Mouse (Mus musculus): ENCODE measurements around the gene Fggy. TPM values are rescaled to one million over a fixed set of nuclear protein-coding genes. Genes with fewer than 3 reads are reported as not detected.

The Fggy gene
- total and polyA plus RNA-seq, 2 experiments from 2014 or later, result 2.7 to 3.9 TPM

- 19% methylated on average over 4 of the region's 4 CpGs for WGBS
- no peak overlapping the region for H3K27ac ChIP-seq (ENCODE audit: low read depth)
- no peak for DNase-seq (ENCODE audit: low spot score)
These were observed 127.3 kb downstream of the Fggy start for GRCm38 (mm10) chr4:95684522-95685080.

GRCm38 (mm10) chr4:95686775-95687174, 129.5 kb downstream of the Fggy start:
- H3K4me1 ChIP-seq (ENCODE audit: control insufficient read depth, insufficient read depth), result no peaks in the 10 kb centered on the region
- H3K4me3 ChIP-seq (ENCODE audit: low read depth, low read length), result no peak overlapping the region
- no peak overlapping the region for H3K27ac ChIP-seq (ENCODE audit: low read depth)
- no peak for TF ChIP-seq CTCF (IDR thresholded peaks at IDR 0.05; ENCODE audit: low read depth)
- no peak for TF ChIP-seq EP300 (IDR thresholded peaks at IDR 0.05; ENCODE audit: low read depth)
- H3K9me3 ChIP-seq (replicated peaks; ENCODE audit: control insufficient read depth, low read length), result no peaks in the 10 kb centered on the region
- 89% methylated on average over 2 of the region's 2 CpGs for WGBS
- no peak for ATAC-seq (ENCODE audit: insufficient read depth, low read depth)
- no peak overlapping the region for H3K9ac ChIP-seq (replicated peaks; ENCODE audit: low read depth, low read length)
- no peaks in the 10 kb centered on the region for H3K27me3 ChIP-seq (ENCODE audit: control insufficient read depth, insufficient read depth, low read length)
- no peak for DNase-seq (ENCODE audit: low spot score)
- no peak overlapping the region for H3K4me2 ChIP-seq (ENCODE audit: low read depth, low read length)
- H3K36me3 ChIP-seq (replicated peaks; ENCODE audit: control insufficient read depth, insufficient read depth, low read length), result no peaks in the 10 kb centered on the region

More at GRCm38 (mm10) chr4:95684522-95685080, 127.3 kb downstream of the Fggy start:
- Histone ChIP-seq H3K4me3 (ENCODE audit: low read depth, low read length) (no peak overlapping the region), H3K36me3 (replicated peaks; ENCODE audit: control insufficient read depth, insufficient read depth, low read length) (no peaks in the 10 kb centered on the region), H3K4me1 (ENCODE audit: control insufficient read depth, insufficient read depth) (no peaks in the 10 kb centered on the region), H3K4me2 (ENCODE audit: low read depth, low read length) (no peak overlapping the region), H3K9me3 (replicated peaks; ENCODE audit: control insufficient read depth, low read length) (no peaks in the 10 kb centered on the region), H3K9ac (replicated peaks; ENCODE audit: low read depth, low read length) (no peak overlapping the region), H3K27me3 (ENCODE audit: control insufficient read depth, insufficient read depth, low read length) (no peaks in the 10 kb centered on the region)
- ATAC-seq (ENCODE audit: insufficient read depth, low read depth), result no peak; the same call in 1 of the 2 replicates
- TF ChIP-seq CTCF (IDR thresholded peaks at IDR 0.05; ENCODE audit: low read depth) (no peak), EP300 (IDR thresholded peaks at IDR 0.05; ENCODE audit: low read depth) (no peak)

- TF ChIP-seq CTCF (IDR thresholded peaks at IDR 0.05; ENCODE audit: low read depth) (no peak), EP300 (IDR thresholded peaks at IDR 0.05; ENCODE audit: low read depth) (no peak)
- Histone ChIP-seq H3K27me3 (ENCODE audit: control insufficient read depth, insufficient read depth, low read length) (no peaks in the 10 kb centered on the region), H3K36me3 (replicated peaks; ENCODE audit: control insufficient read depth, insufficient read depth, low read length) (no peaks in the 10 kb centered on the region), H3K9ac (replicated peaks; ENCODE audit: low read depth, low read length) (no peak overlapping the region), H3K9me3 (replicated peaks; ENCODE audit: control insufficient read depth, low read length) (no peaks in the 10 kb centered on the region), H3K4me3 (ENCODE audit: low read depth, low read length) (no peak overlapping the region), H3K27ac (ENCODE audit: low read depth) (no peak overlapping the region), H3K4me1 (ENCODE audit: control insufficient read depth, insufficient read depth) (no peaks in the 10 kb centered on the region), H3K4me2 (ENCODE audit: low read depth, low read length) (no peak overlapping the region)
- DNase-seq (ENCODE audit: low spot score) (no peak), ATAC-seq (ENCODE audit: insufficient read depth, low read depth) (no peak)
- WGBS, result 85% methylated on average over 5 of the region's 5 CpGs
These were observed 130.0 kb downstream of the Fggy start for GRCm38 (mm10) chr4:95687350-95687749.

- no peak overlapping the region for H3K27ac ChIP-seq (ENCODE audit: low read depth)
- no peak for ATAC-seq (ENCODE audit: insufficient read depth, low read depth)
- H3K4me3 ChIP-seq (ENCODE audit: low read depth, low read length), result no peak overlapping the region
- no peak overlapping the region for H3K9ac ChIP-seq (replicated peaks; ENCODE audit: low read depth, low read length)
- TF ChIP-seq CTCF (IDR thresholded peaks at IDR 0.05; ENCODE audit: low read depth) (no peak), EP300 (IDR thresholded peaks at IDR 0.05; ENCODE audit: low read depth) (no peak)
- no peaks in the 10 kb centered on the region for H3K36me3 ChIP-seq (replicated peaks; ENCODE audit: control insufficient read depth, insufficient read depth, low read length)
- WGBS, result 85% methylated on average over 4 of the region's 4 CpGs
- no peak overlapping the region for H3K4me2 ChIP-seq (ENCODE audit: low read depth, low read length)
- H3K4me1 ChIP-seq (ENCODE audit: control insufficient read depth, insufficient read depth), result no peaks in the 10 kb centered on the region
- no peaks in the 10 kb centered on the region for H3K9me3 ChIP-seq (replicated peaks; ENCODE audit: control insufficient read depth, low read length)
- no peak for DNase-seq (ENCODE audit: low spot score)
- H3K27me3 ChIP-seq (ENCODE audit: control insufficient read depth, insufficient read depth, low read length), result no peaks in the 10 kb centered on the region
These were observed 130.9 kb downstream of the Fggy start for GRCm38 (mm10) chr4:95688159-95688558.

GRCm38 (mm10) chr4:95700366-95700765, 143.1 kb downstream of the Fggy start:
- H3K9me3 ChIP-seq (replicated peaks; ENCODE audit: control insufficient read depth, low read length), result no peaks in the 10 kb centered on the region
- no peak overlapping the region for H3K4me3 ChIP-seq (ENCODE audit: low read depth, low read length)
- no peak overlapping the region for H3K9ac ChIP-seq (replicated peaks; ENCODE audit: low read depth, low read length)
- no peaks in the 10 kb centered on the region for H3K4me1 ChIP-seq (ENCODE audit: control insufficient read depth, insufficient read depth)
- H3K4me2 ChIP-seq (ENCODE audit: low read depth, low read length), result no peak overlapping the region
- ATAC-seq (ENCODE audit: insufficient read depth, low read depth) (no peak), DNase-seq (ENCODE audit: low spot score) (no peak)
- no peaks in the 10 kb centered on the region for H3K27me3 ChIP-seq (ENCODE audit: control insufficient read depth, insufficient read depth, low read length)
- WGBS, result 70% methylated on average over 2 of the region's 2 CpGs
- H3K27ac ChIP-seq (ENCODE audit: low read depth), result no peak overlapping the region
- no peaks in the 10 kb centered on the region for H3K36me3 ChIP-seq (replicated peaks; ENCODE audit: control insufficient read depth, insufficient read depth, low read length)
- TF ChIP-seq EP300 (IDR thresholded peaks at IDR 0.05; ENCODE audit: low read depth) (no peak), CTCF (IDR thresholded peaks at IDR 0.05; ENCODE audit: low read depth) (no peak)
